Mouse (Mus musculus) forebrain, embryonic 16.5 days (tissue): ENCODE results near the gene Trim67. TPM values are rescaled to one million over a fixed set of nuclear protein-coding genes. Genes with fewer than 3 reads are reported as not detected.

ENCODE experiments used
- ATAC-seq: fragments of 200-750 bp; cut with Nextera tagmentation; 2 replicates; pipeline ENCODE4 v1.8.0; 2017; ENCODE audit warnings: mild to moderate bottlenecking, moderate library complexity
- H3K27ac ChIP-seq: fragments of 300-500 bp; sonication (generic); 2 replicates; pipeline ENCODE4 v1.5.1; 2014; ENCODE audit warnings: low read length, control low read depth
- H3K27me3 ChIP-seq: fragments of 300-500 bp; sonication (generic); replicated peaks from 2 replicates; pipeline ENCODE4 v1.6.1; 2014; ENCODE audit warnings: low read length; ENCODE audit not compliant: control insufficient read depth, insufficient read depth
- H3K36me3 ChIP-seq: fragments of 300-500 bp; sonication (generic); 2 replicates; pipeline ENCODE4 v1.6.1; 2014; ENCODE audit not compliant: control insufficient read depth, insufficient read depth
- H3K4me1 ChIP-seq: fragments of 300-500 bp; sonication (generic); replicated peaks from 2 replicates; pipeline ENCODE4 v1.6.1; 2014; ENCODE audit warnings: low read length; ENCODE audit not compliant: control insufficient read depth, insufficient read depth
- H3K4me2 ChIP-seq: fragments of 300-500 bp; sonication (generic); 2 replicates; pipeline ENCODE4 v1.6.1; 2014; ENCODE audit warnings: mild to moderate bottlenecking, low read length, control low read depth
- H3K4me3 ChIP-seq: fragments of 300-500 bp; sonication (generic); replicated peaks from 2 replicates; pipeline ENCODE4 v1.5.1; 2014; ENCODE audit warnings: mild to moderate bottlenecking, low read length, control low read depth
- H3K9ac ChIP-seq: fragments of 300-500 bp; sonication (generic); replicated peaks from 2 replicates; pipeline ENCODE4 v1.6.1; 2014; ENCODE audit warnings: low read depth, low read length, control low read depth
- H3K9me3 ChIP-seq: fragments of 300-500 bp; sonication (generic); 2 replicates; pipeline ENCODE4 v1.6.1; 2016; ENCODE audit warnings: low read length; ENCODE audit not compliant: control insufficient read depth
- WGBS: fragments of 180-500 bp; shearing (Covaris S2); extraction: QIAGEN DNeasy Blood & Tissue Kit; methylation state at CpG from one replicate; pipeline ENCODE4 v1.1.7; 2014; 5-methylcytosine and 5-hydroxymethylcytosine counted together
- polyA plus RNA-seq: library from polyadenylated mRNA; unstranded; fragments of >200 nt; fragmentation: Nextera tagmentation; extraction: Ambion mirVana; gene quantifications from 2 replicates; pipeline ENCODE4 v1.2.1, GENCODE M21; 2015

Trim67 gene
- polyA plus RNA-seq, 1 experiment from 2014 or later: 30.4 TPM

GRCm38 (mm10) chr8:124853511-124853910 lies 60.6 kb downstream of the Trim67 start:
- no peak for ATAC-seq
- Histone ChIP-seq H3K36me3 (peaks cover 39% of the 10 kb centered on the region), H3K4me1 (no peaks in the 10 kb centered on the region)

GRCm38 (mm10) chr8:124859466-124859865 lies 66.6 kb downstream of the Trim67 start:
- H3K4me1 ChIP-seq: peaks cover 15% of the 10 kb centered on the region
- no peak overlapping the region for H3K4me2 ChIP-seq
- no peak overlapping the region for H3K4me3 ChIP-seq
- H3K27me3 ChIP-seq: no peaks in the 10 kb centered on the region
- peaks cover 36% of the 10 kb centered on the region for H3K36me3 ChIP-seq
- H3K9me3 ChIP-seq: 0 out of 2 replicates have a peak, but pooled peaks cover 5% of the 10 kb centered on the region
- ATAC-seq: no peak
- H3K27ac ChIP-seq: no peak overlapping the region
- H3K9ac ChIP-seq: no peak overlapping the region

More at GRCm38 (mm10) chr8:124853511-124853910, 60.6 kb downstream of the Trim67 start:
- peaks cover 20% of the 10 kb centered on the region for H3K9me3 ChIP-seq
- no peak overlapping the region for H3K4me3 ChIP-seq
- no peaks in the 10 kb centered on the region for H3K27me3 ChIP-seq
- 98% methylated on average over 1 of the region's 1 CpGs for WGBS
- no peak overlapping the region for H3K9ac ChIP-seq
- H3K4me2 ChIP-seq: no peak overlapping the region
- H3K27ac ChIP-seq: no peak overlapping the region

- no peak overlapping the region for H3K4me2 ChIP-seq
- no peak overlapping the region for H3K4me3 ChIP-seq
- H3K9me3 ChIP-seq: no peaks in the 10 kb centered on the region
- no peaks in the 10 kb centered on the region for H3K27me3 ChIP-seq
- peaks cover 29% of the 10 kb centered on the region for H3K36me3 ChIP-seq
- no peak for ATAC-seq
- H3K9ac ChIP-seq: no peak overlapping the region
- peaks cover 16% of the 10 kb centered on the region for H3K4me1 ChIP-seq
- no peak overlapping the region for H3K27ac ChIP-seq
- WGBS: 96% methylated on average over 3 of the region's 3 CpGs
Observed at GRCm38 (mm10) chr8:124860188-124860587, 67.3 kb downstream of the Trim67 start.

GRCm38 (mm10) chr8:124862321-124863162 lies 69.7 kb downstream of the Trim67 start, which contains the start of the genes Gnpat and 2810004N23Rik:
Gene Gnpat (plus strand): TSS chr8:124863033.
Gene 2810004N23Rik (minus strand): TSS chr8:124863120.
- peak within 1 kb of the TSS; percentile 92 for H3K4me2 ChIP-seq
- H3K27me3 ChIP-seq: no peaks in the 10 kb centered on the region
- H3K9me3 ChIP-seq: no peaks in the 10 kb centered on the region
- H3K4me3 ChIP-seq: peak within 1 kb of the TSS; percentile 95
- peaks cover 18% of the 10 kb centered on the region for H3K36me3 ChIP-seq
- peaks cover 16% of the 10 kb centered on the region for H3K4me1 ChIP-seq
- WGBS: 2% methylated on average over 55 of the region's 55 CpGs
- H3K9ac ChIP-seq: peak within 1 kb of the TSS; percentile 99
- H3K27ac ChIP-seq: peak within 1 kb of the TSS; percentile 89
- ATAC-seq: peak; percentile 99

GRCm38 (mm10) chr8:124863163-124863677 lies 70.3 kb downstream of the Trim67 start:
- H3K4me2 ChIP-seq: peak overlapping the region; percentile 85
- H3K27me3 ChIP-seq: no peaks in the 10 kb centered on the region
- peak overlapping the region; percentile 99 for H3K9ac ChIP-seq
- H3K4me3 ChIP-seq: peak overlapping the region; percentile 95
- H3K4me1 ChIP-seq: peaks cover 16% of the 10 kb centered on the region
- H3K36me3 ChIP-seq: peaks cover 11% of the 10 kb centered on the region
- peak; percentile 84 for ATAC-seq
- WGBS: under 1% methylated on average over 33 of the region's 33 CpGs
- H3K9me3 ChIP-seq: no peaks in the 10 kb centered on the region
- peak overlapping the region; percentile 89 for H3K27ac ChIP-seq

- Histone ChIP-seq H3K27ac (no peak overlapping the region), H3K4me1 (peaks cover 16% of the 10 kb centered on the region), H3K9me3 (no peaks in the 10 kb centered on the region), H3K4me2 (peak overlapping the region; percentile 85), H3K9ac (peak overlapping the region; percentile 99; the same call in 1 of the 2 replicates), H3K4me3 (peak overlapping the region; percentile 95), H3K27me3 (no peaks in the 10 kb centered on the region), H3K36me3 (peaks cover 11% of the 10 kb centered on the region)
- 18% methylated on average over 8 of the region's 8 CpGs for WGBS
- ATAC-seq: no peak
Observed at GRCm38 (mm10) chr8:124863729-124864128, 70.8 kb downstream of the Trim67 start.

GRCm38 (mm10) chr8:124866669-124867068 lies 73.8 kb downstream of the Trim67 start:
- Histone ChIP-seq H3K27me3 (no peaks in the 10 kb centered on the region), H3K4me1 (peaks cover 16% of the 10 kb centered on the region), H3K4me3 (no peak overlapping the region), H3K36me3 (peaks cover 4% of the 10 kb centered on the region), H3K4me2 (no peak overlapping the region), H3K9ac (no peak overlapping the region), H3K9me3 (no peaks in the 10 kb centered on the region), H3K27ac (no peak overlapping the region)
- WGBS: 87% methylated on average over 3 of the region's 3 CpGs
- ATAC-seq: no peak

- Histone ChIP-seq H3K9me3 (no peaks in the 10 kb centered on the region), H3K4me3 (no peak overlapping the region), H3K36me3 (peaks cover 8% of the 10 kb centered on the region), H3K27ac (no peak overlapping the region), H3K4me2 (no peak overlapping the region), H3K4me1 (peaks cover 12% of the 10 kb centered on the region), H3K9ac (no peak overlapping the region), H3K27me3 (no peaks in the 10 kb centered on the region)
- 96% methylated on average over 2 of the region's 2 CpGs for WGBS
- ATAC-seq: no peak
Observed at GRCm38 (mm10) chr8:124867126-124867525, 74.2 kb downstream of the Trim67 start.

GRCm38 (mm10) chr8:124869708-124870107 lies 76.8 kb downstream of the Trim67 start:
- ATAC-seq: no peak
- Histone ChIP-seq H3K4me2 (no peak overlapping the region), H3K27ac (no peak overlapping the region), H3K9ac (no peak overlapping the region), H3K4me3 (no peak overlapping the region), H3K27me3 (no peaks in the 10 kb centered on the region), H3K9me3 (no peaks in the 10 kb centered on the region), H3K4me1 (no peaks in the 10 kb centered on the region), H3K36me3 (peaks cover 18% of the 10 kb centered on the region)
- 86% methylated on average over 6 of the region's 6 CpGs for WGBS
